Mouse (Mus musculus) CH12.LX (cell line): ENCODE measurements around the gene Kif26b. TPM values are rescaled to one million over a fixed set of nuclear protein-coding genes. Genes with fewer than 3 reads are reported as not detected.

Experiments
- DNase-seq: peaks from one replicate; pipeline ENCODE4 v3.0.0-alpha.2; 2013; ENCODE audit errors: extremely low read depth
- H3K27ac ChIP-seq: 2 replicates; pipeline ENCODE4 v1.5.1; 2012; ENCODE audit warnings: low read depth, mild to moderate bottlenecking, control low read depth, moderate library complexity; ENCODE audit not compliant: insufficient read depth
- H3K27me3 ChIP-seq: replicated peaks from 2 replicates; pipeline ENCODE3; 2012; ENCODE audit warnings: inconsistent platforms
- H3K36me3 ChIP-seq, 2 experiments: replicated peaks in 1 of 2; 2 replicates each; pipeline versions ENCODE3 to v1.6.1; 2012; ENCODE audit warnings: inconsistent platforms in 1 of 2, low read length in 1 of 2, mild to moderate bottlenecking in 1 of 2, mixed read lengths in 1 of 2, moderate library complexity in 1 of 2; ENCODE audit not compliant: control insufficient read depth in 1 of 2, insufficient read depth in 1 of 2
- H3K4me1 ChIP-seq, 2 experiments: 2 replicates each; pipeline ENCODE4 v1.6.1; 2012; ENCODE audit warnings: inconsistent platforms in 1 of 2, moderate library complexity in 1 of 2; ENCODE audit not compliant: insufficient read depth in 2 of 2, control insufficient read depth in 1 of 2
- H3K4me2 ChIP-seq: 2 replicates; pipeline ENCODE4 v1.6.1; 2012; ENCODE audit warnings: low read depth, mild to moderate bottlenecking, control low read depth; ENCODE audit not compliant: poor library complexity, insufficient read depth, severe bottlenecking
- H3K4me3 ChIP-seq, 3 experiments: fragments of 150-350 bp in 1 of 3; sonication (generic) in 1 of 3; replicated peaks in 1 of 3; 2 replicates each; pipeline versions ENCODE3 to v1.5.1; 2011 to 2012; ENCODE audit warnings: low read depth in 2 of 3, low read length in 2 of 3, mild to moderate bottlenecking in 2 of 3, moderate library complexity in 2 of 3, control low read depth in 1 of 3, improper control_type of control experiment in 1 of 3, inconsistent platforms in 1 of 3, mixed read lengths in 1 of 3; ENCODE audit not compliant: poor library complexity in 1 of 3
- H3K79me2 ChIP-seq: replicated peaks from 2 replicates; pipeline ENCODE4 v1.6.1; 2012; ENCODE audit warnings: mild to moderate bottlenecking, moderate library complexity; ENCODE audit not compliant: control insufficient read depth, poor library complexity, insufficient read depth, severe bottlenecking; ENCODE audit errors: extremely low read depth
- H3K9ac ChIP-seq: 2 replicates; pipeline ENCODE4 v1.6.1; 2012; ENCODE audit warnings: low read depth, mild to moderate bottlenecking, control low read depth, moderate library complexity; ENCODE audit not compliant: insufficient read depth
- H3K9me3 ChIP-seq: replicated peaks from 2 replicates; pipeline ENCODE3; 2012; ENCODE audit warnings: low read length, inconsistent platforms, mixed read lengths
- BHLHE40 ChIP-seq: IDR thresholded peaks from 2 replicates; pipeline ENCODE4 v1.6.1; 2011; ENCODE audit warnings: mild to moderate bottlenecking, low read depth, low read length, improper control_type of control experiment
- CHD2 ChIP-seq: IDR thresholded peaks from 2 replicates; pipeline ENCODE4 v1.6.1; 2011; ENCODE audit warnings: low read length, improper control_type of control experiment
- E2F4 ChIP-seq: IDR thresholded peaks from 2 replicates; pipeline ENCODE4 v1.6.1; 2011; ENCODE audit warnings: low read depth, low read length, improper control_type of control experiment; ENCODE audit not compliant: insufficient replicate concordance
- ELF1 ChIP-seq: IDR thresholded peaks from 2 replicates; pipeline ENCODE4 v1.6.1; 2014; ENCODE audit warnings: low read depth, mild to moderate bottlenecking, inconsistent platforms, low read length, improper control_type of control experiment
- EP300 ChIP-seq: IDR thresholded peaks from 2 replicates; pipeline ENCODE4 v1.6.1; 2011; ENCODE audit warnings: low read length, improper control_type of control experiment
- JUN ChIP-seq: IDR thresholded peaks from 2 replicates; pipeline ENCODE4 v1.6.1; 2011; ENCODE audit warnings: low read depth, mild to moderate bottlenecking, low read length, improper control_type of control experiment, moderate library complexity; ENCODE audit not compliant: insufficient read depth
- JUND ChIP-seq: conservative IDR thresholded peaks from 2 replicates; pipeline ENCODE4 v1.6.1; 2011; ENCODE audit warnings: low read depth, low read length, improper control_type of control experiment
- MAFK ChIP-seq: IDR thresholded peaks from 2 replicates; pipeline ENCODE4 v1.6.1; 2011; ENCODE audit warnings: low read length, improper control_type of control experiment; ENCODE audit not compliant: insufficient replicate concordance
- MEF2A ChIP-seq: IDR thresholded peaks from 2 replicates; pipeline ENCODE4 v1.6.1; 2014; ENCODE audit warnings: low read depth, mild to moderate bottlenecking, inconsistent platforms, low read length, improper control_type of control experiment, borderline replicate concordance
- MYC ChIP-seq: IDR thresholded peaks from 2 replicates; pipeline ENCODE4 v1.6.1; 2011; ENCODE audit warnings: low read depth, mild to moderate bottlenecking, improper control_type of control experiment, low read length
- PAX5 ChIP-seq: IDR thresholded peaks from 2 replicates; pipeline ENCODE4 v1.6.1; 2012; ENCODE audit warnings: low read length, inconsistent platforms, mixed read lengths
- POLR2A ChIP-seq: IDR thresholded peaks from 2 replicates; pipeline ENCODE4 v1.6.1; 2011; ENCODE audit warnings: low read depth, mild to moderate bottlenecking, improper control_type of control experiment, low read length
- SIN3A ChIP-seq: IDR thresholded peaks from 2 replicates; pipeline ENCODE4 v1.6.1; 2012; ENCODE audit warnings: low read length, improper control_type of control experiment, inconsistent platforms
- TBP ChIP-seq: conservative IDR thresholded peaks from 2 replicates; pipeline ENCODE4 v1.6.1; 2011; ENCODE audit warnings: low read depth, low read length, improper control_type of control experiment
- UBTF ChIP-seq: IDR thresholded peaks from 2 replicates; pipeline ENCODE4 v1.6.1; 2012; ENCODE audit warnings: low read depth, mild to moderate bottlenecking, inconsistent platforms, low read length, improper control_type of control experiment, moderate library complexity
- USF2 ChIP-seq: conservative IDR thresholded peaks from 2 replicates; pipeline ENCODE4 v1.6.1; 2011; ENCODE audit warnings: low read depth, low read length, improper control_type of control experiment
- ZKSCAN1 ChIP-seq: IDR thresholded peaks from 2 replicates; pipeline ENCODE4 v1.6.1; 2012; ENCODE audit warnings: low read depth, inconsistent platforms, low read length, improper control_type of control experiment, borderline replicate concordance
- dilution Hi-C: fragments of 300-500 bp; cut with MboI; formaldehyde crosslinking; loops from 2 replicates; pipeline ENCODE4 v1.14.3; 2020; ENCODE audit warnings: low sequenced_read_pairs; ENCODE audit not compliant: extremely low pct_unique_long_range_greater_than_20kb, extremely low pct_ligation_motif_present
- in situ Hi-C: fragments of 300-500 bp; cut with MboI; formaldehyde crosslinking; loops from 3 replicates; pipeline ENCODE4 v1.14.3; 2019; ENCODE audit warnings: low sequenced_read_pairs, low pct_ligation_motif_present, low pct_unique_long_range_greater_than_20kb, mixed read lengths
- polyA plus RNA-seq: library from polyadenylated mRNA; unstranded; fragments of >175 nt; gene quantifications from 2 replicates; pipeline ENCODE4 v1.2.1, GENCODE M21; 2012; ENCODE audit warnings: low read depth; ENCODE audit not compliant: insufficient read length
- total RNA-seq, 2 experiments: library from RNA; depleted of rRNA; stranded (reverse); fragments of 300-350 nt in 1 of 2; fragments of >200 nt in 1 of 2; gene quantifications; 2 replicates each; pipeline ENCODE4 v1.2.3; 2012 to 2014

Gene Kif26b
- total and polyA plus RNA-seq, 3 experiments: 0.09 TPM; not detected in 2

- in situ Hi-C loops: no loop called here
These were observed 191.9 kb downstream of the Kif26b start for GRCm38 (mm10) chr1:178720821-178721220.

GRCm38 (mm10) chr1:178722793-178723192 lies 193.9 kb downstream of the Kif26b start:
- no peaks in the 10 kb centered on the region for H3K27me3 ChIP-seq
- no peak overlapping the region for H3K4me3 ChIP-seq
- no peaks in the 10 kb centered on the region for H3K79me2 ChIP-seq
- in situ Hi-C loops (no loop called here), dilution Hi-C loops (no loop called here)
- no peaks in the 10 kb centered on the region for H3K4me1 ChIP-seq
- no peak overlapping the region for H3K9ac ChIP-seq
- no peak overlapping the region for H3K27ac ChIP-seq
- no peaks in the 10 kb centered on the region for H3K36me3 ChIP-seq
- DNase-seq: no peak
- TF ChIP-seq USF2 (no peak), JUN (no peak), MYC (no peak), TBP (no peak), E2F4 (no peak), JUND (no peak), SIN3A (no peak), MEF2A (no peak), EP300 (no peak), ELF1 (no peak)
- TF ChIP-seq, all 38 proteins: peak for 0
- H3K4me2 ChIP-seq: no peak overlapping the region
- peaks cover 4% of the 10 kb centered on the region for H3K9me3 ChIP-seq

More at GRCm38 (mm10) chr1:178720821-178721220, 191.9 kb downstream of the Kif26b start:
- Histone ChIP-seq H3K79me2 (no peaks in the 10 kb centered on the region), H3K27me3 (no peaks in the 10 kb centered on the region), H3K9me3 (peaks cover 4% of the 10 kb centered on the region), H3K27ac (no peak overlapping the region)
- TF ChIP-seq ELF1: no peak
- no peak for TF ChIP-seq EP300
- no peak for TF ChIP-seq UBTF
- no peak for TF ChIP-seq CHD2
- TF ChIP-seq POLR2A: no peak
- no peak for TF ChIP-seq USF2
- TF ChIP-seq BHLHE40: no peak
- TF ChIP-seq ZKSCAN1: no peak
- TF ChIP-seq MAFK: no peak
- no peak for TF ChIP-seq PAX5
- TF ChIP-seq, all 38 proteins: peak for 0
- DNase-seq: no peak
- Histone ChIP-seq H3K4me2 (no peak overlapping the region), H3K4me1 (no peaks in the 10 kb centered on the region), H3K36me3 (no peaks in the 10 kb centered on the region), H3K4me3 (no peak overlapping the region), H3K9ac (no peak overlapping the region)
- dilution Hi-C loops: no loop called here
